Mouse (Mus musculus): ENCODE data around the gene Galnt3.

Gene Galnt3

GRCm38 (mm10) chr2:66107864-66108514 lies 16.8 kb downstream of the Galnt3 start:
- DNase-seq (ENCODE audit: low spot score in 2 of 2) = no peak

DNA sequence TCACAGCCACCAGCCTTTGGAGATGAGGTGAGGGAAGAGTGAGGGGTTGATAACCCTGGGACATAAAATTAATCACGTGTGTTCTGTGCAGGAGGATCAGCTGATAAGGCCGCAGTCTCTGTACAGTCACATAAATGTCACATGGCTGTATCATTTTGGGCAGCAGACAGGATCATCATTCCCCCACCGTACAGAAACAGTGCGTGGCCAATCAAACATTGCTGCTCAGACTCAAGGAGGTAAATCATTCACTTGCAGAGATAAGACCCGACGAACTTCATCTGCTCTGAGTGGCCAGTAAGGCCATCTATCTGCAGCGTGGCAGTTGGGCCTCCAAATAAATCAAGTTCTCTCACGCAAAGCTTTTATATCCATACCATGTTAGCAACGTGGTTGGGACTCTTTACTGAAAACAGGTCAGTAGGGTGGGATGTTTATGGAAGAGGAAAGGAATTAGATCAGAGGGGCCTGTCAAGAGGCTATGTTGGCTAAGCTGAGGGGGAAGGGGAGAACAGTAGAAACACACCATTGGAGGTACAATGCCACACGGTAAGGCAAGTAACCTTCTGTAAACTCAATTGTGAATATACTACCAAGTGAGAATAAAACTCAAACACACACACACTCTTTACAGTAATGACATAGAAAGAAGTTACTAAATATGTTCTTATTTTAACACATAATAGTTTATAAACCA lies 20.9 kb downstream of the Galnt3 start:
- DNase-seq (ENCODE audit: low spot score in 2 of 2) = no peak

GRCm38 (mm10) chr2:66101686-66102304 lies 23.0 kb downstream of the Galnt3 start:
- DNase-seq (ENCODE audit: low spot score in 2 of 2) = no peak

DNA sequence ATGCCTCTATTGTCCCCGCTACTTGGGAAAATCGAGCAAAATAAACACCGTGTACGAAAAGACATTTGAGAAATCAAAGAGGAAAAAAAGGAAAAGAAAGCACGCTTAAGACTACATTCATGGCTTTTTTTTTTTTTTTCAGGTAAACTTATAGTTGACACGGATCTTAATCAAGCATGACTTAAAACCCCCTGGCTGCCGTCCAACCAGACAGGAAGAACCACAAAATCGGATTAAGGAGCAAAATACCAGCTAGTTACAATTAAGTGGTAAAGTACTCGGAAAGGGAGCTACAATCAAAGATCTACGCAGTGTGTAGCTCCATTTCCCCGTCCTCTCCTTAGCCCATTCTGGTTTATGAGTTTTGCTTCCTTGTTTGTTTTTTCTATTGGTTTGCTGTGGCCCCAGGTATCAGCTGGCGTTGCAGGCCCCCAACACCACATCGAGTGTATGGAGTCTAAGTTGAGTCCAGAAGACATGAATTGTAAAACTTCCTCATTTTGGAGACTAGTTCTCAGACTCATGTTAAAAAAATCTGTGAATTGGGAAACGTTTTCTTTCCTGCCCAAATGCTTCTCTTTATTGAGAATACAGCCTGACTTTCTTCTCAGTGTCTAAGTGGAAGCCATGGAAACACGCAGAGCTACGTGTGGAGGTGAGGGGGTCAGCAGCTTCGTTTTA lies 24.0 kb downstream of the Galnt3 start:
- no peak for DNase-seq (ENCODE audit: low spot score in 2 of 2)

DNA sequence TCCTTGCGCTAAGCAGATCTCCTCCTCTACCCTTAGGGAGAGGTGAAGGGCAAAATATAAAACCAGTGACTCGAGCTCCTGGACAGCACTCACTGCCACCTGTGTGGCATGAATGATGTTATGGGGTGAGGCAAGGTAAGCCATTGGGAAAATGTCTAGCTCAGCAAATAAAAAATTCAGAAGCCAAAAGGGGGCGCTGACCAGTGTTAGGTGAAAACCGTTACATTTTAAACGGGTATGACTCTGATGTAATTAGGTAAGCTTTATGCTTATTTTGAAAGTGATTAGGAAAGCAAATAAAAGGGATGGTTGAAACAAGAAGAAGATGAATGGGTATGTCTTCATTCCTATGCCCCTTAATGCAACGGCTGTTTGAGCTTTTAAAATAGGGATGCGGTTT lies 24.6 kb downstream of the Galnt3 start:
- no peak for DNase-seq (ENCODE audit: low spot score in 2 of 2)

GRCm38 (mm10) chr2:66094622-66095181 lies 30.1 kb downstream of the Galnt3 start:
- DNase-seq (ENCODE audit: low spot score in 2 of 2) = no peak

- DNase-seq (ENCODE audit: low spot score in 2 of 2) = no peak
Observed at GRCm38 (mm10) chr2:66091296-66091695, 33.5 kb downstream of the Galnt3 start.

- DNase-seq (ENCODE audit: low spot score in 2 of 2) = no peak
Observed at GRCm38 (mm10) chr2:66081876-66082275, 42.9 kb downstream of the Galnt3 start.

- no peak for DNase-seq (ENCODE audit: low spot score in 2 of 2)
Observed at GRCm38 (mm10) chr2:66080731-66081130, 44.1 kb downstream of the Galnt3 start.

- DNase-seq (ENCODE audit: low spot score in 2 of 2) = no peak
Observed at GRCm38 (mm10) chr2:66069454-66069853, 55.3 kb downstream of the Galnt3 start.

- no peak for DNase-seq (ENCODE audit: low spot score in 2 of 2)
Observed at GRCm38 (mm10) chr2:66063291-66063690, 61.5 kb downstream of the Galnt3 start.

DNA sequence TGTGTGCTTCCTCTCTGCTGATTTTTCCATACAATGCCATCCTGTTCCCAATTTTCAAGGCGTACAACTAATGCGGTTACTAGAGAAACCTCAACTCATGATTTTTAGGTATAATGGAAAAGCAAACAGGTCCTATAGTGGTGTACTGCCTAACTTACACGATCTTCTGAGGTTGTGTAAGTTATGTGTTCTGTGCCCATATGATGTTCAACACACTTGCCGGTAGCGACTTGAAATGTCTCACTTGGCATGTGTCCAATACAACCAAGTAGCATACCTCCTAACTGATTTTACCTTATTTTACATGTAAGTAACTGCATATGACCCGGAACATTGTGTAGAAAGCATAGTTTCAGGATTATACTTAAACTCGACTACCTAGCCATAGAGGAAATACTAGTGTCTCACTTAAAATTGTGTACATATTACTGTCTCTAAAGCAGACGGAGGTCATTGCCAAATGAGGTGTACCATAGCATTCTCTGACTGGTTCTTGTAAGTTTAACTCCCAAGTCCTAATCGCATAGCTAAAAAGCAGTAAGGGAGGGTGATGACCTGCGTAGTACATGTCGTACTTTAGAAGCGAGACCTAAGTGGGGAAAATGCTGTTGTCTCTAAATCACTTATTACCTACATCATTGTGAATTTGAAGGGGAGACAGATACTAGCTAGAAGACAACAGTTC lies 80.2 kb downstream of the Galnt3 start:
- no peak for DNase-seq (ENCODE audit: low spot score in 2 of 2)

- DNase-seq (ENCODE audit: low spot score in 2 of 2) = no peak
Observed at GRCm38 (mm10) chr2:66043441-66044404, 81.1 kb downstream of the Galnt3 start.

DNA sequence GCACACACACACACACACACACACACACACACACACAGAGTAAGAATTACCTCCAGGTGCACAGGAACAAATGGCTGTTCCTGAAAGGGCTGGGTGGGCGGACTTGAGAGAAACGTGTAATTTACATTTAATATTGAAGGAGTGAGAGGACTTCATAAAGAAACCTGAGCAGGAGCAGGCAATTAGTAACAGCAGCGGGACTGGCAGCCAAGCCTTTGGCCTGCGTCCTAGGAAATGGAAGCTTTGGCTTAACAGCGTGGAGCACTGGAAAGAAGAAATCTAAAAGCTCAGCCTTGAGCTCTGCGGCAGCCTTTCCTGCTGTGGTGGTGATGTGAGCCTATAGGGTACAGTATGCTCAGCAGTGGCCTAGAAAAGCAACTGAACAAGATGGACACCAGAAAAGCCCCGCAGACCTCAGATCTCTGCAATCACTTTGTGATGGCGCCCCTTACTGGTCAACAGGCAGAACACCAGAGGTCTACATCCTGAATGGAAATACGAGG lies 82.8 kb downstream of the Galnt3 start:
- DNase-seq (ENCODE audit: low spot score in 2 of 2) = no peak

GRCm38 (mm10) chr2:66041203-66041916 lies 83.4 kb downstream of the Galnt3 start:
- no peak for DNase-seq (ENCODE audit: low spot score in 2 of 2)

DNA sequence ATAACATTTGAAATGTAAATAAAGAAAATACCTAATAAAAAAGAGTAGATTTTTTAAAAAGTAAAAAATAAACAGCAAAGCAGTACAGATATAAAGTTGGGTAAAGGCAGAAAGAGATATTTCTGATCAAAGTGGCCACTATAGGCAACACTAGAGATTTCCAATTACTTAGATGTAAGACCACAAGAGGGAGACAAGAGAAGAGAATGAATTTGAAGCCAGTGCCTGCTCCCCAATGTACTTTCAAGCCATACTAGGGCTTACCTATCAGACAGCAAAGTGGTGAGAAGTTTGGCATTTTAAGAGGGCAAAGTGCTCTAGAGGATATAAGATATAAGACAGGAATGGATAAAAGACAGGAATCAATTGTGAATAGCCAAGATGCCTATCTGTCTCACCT lies 84.2 kb downstream of the Galnt3 start:
- DNase-seq (ENCODE audit: low spot score in 2 of 2) = no peak

GRCm38 (mm10) chr2:66034907-66035679 lies 89.7 kb downstream of the Galnt3 start:
- no peak for DNase-seq (ENCODE audit: low spot score in 2 of 2)
